Mouse (Mus musculus): Measurements from ENCODE around the gene Lrch1. TPM values are rescaled to one million over a fixed set of nuclear protein-coding genes. Genes with fewer than 3 reads are reported as not detected.

Lrch1 gene
- polyA plus RNA-seq, 1 experiment, result 64.7 TPM

GRCm38 (mm10) chr14:74846668-74847067 lies 101.0 kb downstream of the Lrch1 start:
- peak overlapping the region; percentile 37; the same call in 1 of the 2 replicates for H3K27ac ChIP-seq (ENCODE audit: insufficient read depth, low read depth, low read length)
- 37% methylated on average over 5 of the region's 5 CpGs for WGBS

GRCm38 (mm10) chr14:74845661-74846274 lies 101.9 kb downstream of the Lrch1 start:
- TF ChIP-seq CTCF (IDR thresholded peaks at IDR 0.05; ENCODE audit: insufficient read depth, low read depth, low read length) (no peak), POLR2A (IDR thresholded peaks at IDR 0.05; ENCODE audit: insufficient read depth, low read depth, low read length) (no peak)
- Histone ChIP-seq H3K4me1 (ENCODE audit: control insufficient read depth, insufficient read depth, low read length) (peaks cover 6% of the 10 kb centered on the region), H3K4me3 (ENCODE audit: insufficient read depth, low read depth, low read length) (no peak overlapping the region), H3K27ac (ENCODE audit: insufficient read depth, low read depth, low read length) (no peak overlapping the region)
- 64% methylated on average over 2 of the region's 2 CpGs for WGBS

More at GRCm38 (mm10) chr14:74846668-74847067, 101.0 kb downstream of the Lrch1 start:
- no peak overlapping the region for H3K4me3 ChIP-seq (ENCODE audit: insufficient read depth, low read depth, low read length)
- peaks cover 9% of the 10 kb centered on the region for H3K4me1 ChIP-seq (ENCODE audit: control insufficient read depth, insufficient read depth, low read length)
- TF ChIP-seq CTCF (IDR thresholded peaks at IDR 0.05; ENCODE audit: insufficient read depth, low read depth, low read length) (no peak), POLR2A (IDR thresholded peaks at IDR 0.05; ENCODE audit: insufficient read depth, low read depth, low read length) (no peak)

- Histone ChIP-seq H3K4me3 (ENCODE audit: insufficient read depth, low read depth, low read length) (no peak overlapping the region), H3K27ac (ENCODE audit: insufficient read depth, low read depth, low read length) (no peak overlapping the region), H3K4me1 (ENCODE audit: control insufficient read depth, insufficient read depth, low read length) (peaks cover 7% of the 10 kb centered on the region)
- 90% methylated on average over 2 of the region's 2 CpGs for WGBS
- TF ChIP-seq CTCF (IDR thresholded peaks at IDR 0.05; ENCODE audit: insufficient read depth, low read depth, low read length) (no peak), POLR2A (IDR thresholded peaks at IDR 0.05; ENCODE audit: insufficient read depth, low read depth, low read length) (no peak)
Measured at GRCm38 (mm10) chr14:74841708-74842107, 106.0 kb downstream of the Lrch1 start.

GRCm38 (mm10) chr14:74841297-74841696 lies 106.4 kb downstream of the Lrch1 start:
- Histone ChIP-seq H3K4me1 (ENCODE audit: control insufficient read depth, insufficient read depth, low read length) (peaks cover 7% of the 10 kb centered on the region), H3K4me3 (ENCODE audit: insufficient read depth, low read depth, low read length) (no peak overlapping the region), H3K27ac (ENCODE audit: insufficient read depth, low read depth, low read length) (no peak overlapping the region)
- 89% methylated on average over 3 of the region's 3 CpGs for WGBS
- TF ChIP-seq CTCF (IDR thresholded peaks at IDR 0.05; ENCODE audit: insufficient read depth, low read depth, low read length), result no peak
- TF ChIP-seq POLR2A (IDR thresholded peaks at IDR 0.05; ENCODE audit: insufficient read depth, low read depth, low read length), result no peak

GRCm38 (mm10) chr14:74840820-74841219 lies 106.9 kb downstream of the Lrch1 start:
- H3K4me1 ChIP-seq (ENCODE audit: control insufficient read depth, insufficient read depth, low read length), result peaks cover 7% of the 10 kb centered on the region
- no peak for TF ChIP-seq CTCF (IDR thresholded peaks at IDR 0.05; ENCODE audit: insufficient read depth, low read depth, low read length)
- TF ChIP-seq POLR2A (IDR thresholded peaks at IDR 0.05; ENCODE audit: insufficient read depth, low read depth, low read length), result no peak
- H3K27ac ChIP-seq (ENCODE audit: insufficient read depth, low read depth, low read length), result no peak overlapping the region
- H3K4me3 ChIP-seq (ENCODE audit: insufficient read depth, low read depth, low read length), result no peak overlapping the region
- WGBS, result 36% methylated on average over 3 of the region's 3 CpGs

- no peak overlapping the region for H3K27ac ChIP-seq (ENCODE audit: insufficient read depth, low read depth, low read length)
- 71% methylated on average over 2 of the region's 2 CpGs for WGBS
- H3K4me3 ChIP-seq (ENCODE audit: insufficient read depth, low read depth, low read length), result no peak overlapping the region
- peaks cover 4% of the 10 kb centered on the region; the same call in 1 of the 2 replicates for H3K4me1 ChIP-seq (ENCODE audit: control insufficient read depth, insufficient read depth, low read length)
- no peak for TF ChIP-seq CTCF (IDR thresholded peaks at IDR 0.05; ENCODE audit: insufficient read depth, low read depth, low read length)
- TF ChIP-seq POLR2A (IDR thresholded peaks at IDR 0.05; ENCODE audit: insufficient read depth, low read depth, low read length), result no peak
Measured at GRCm38 (mm10) chr14:74840328-74840727, 107.3 kb downstream of the Lrch1 start.

GRCm38 (mm10) chr14:74838816-74839215 lies 108.9 kb downstream of the Lrch1 start:
- Histone ChIP-seq H3K4me1 (ENCODE audit: control insufficient read depth, insufficient read depth, low read length) (peaks cover 4% of the 10 kb centered on the region; the same call in 1 of the 2 replicates), H3K27ac (ENCODE audit: insufficient read depth, low read depth, low read length) (no peak overlapping the region), H3K4me3 (ENCODE audit: insufficient read depth, low read depth, low read length) (no peak overlapping the region)
- WGBS, result 73% methylated on average over 7 of the region's 7 CpGs
- TF ChIP-seq CTCF (IDR thresholded peaks at IDR 0.05; ENCODE audit: insufficient read depth, low read depth, low read length) (no peak), POLR2A (IDR thresholded peaks at IDR 0.05; ENCODE audit: insufficient read depth, low read depth, low read length) (no peak)

- Histone ChIP-seq H3K4me1 (ENCODE audit: control insufficient read depth, insufficient read depth, low read length) (peaks cover 2% of the 10 kb centered on the region; the same call in 1 of the 2 replicates), H3K4me3 (ENCODE audit: insufficient read depth, low read depth, low read length) (no peak overlapping the region), H3K27ac (ENCODE audit: insufficient read depth, low read depth, low read length) (no peak overlapping the region)
- 78% methylated on average over 1 of the region's 1 CpGs for WGBS
- TF ChIP-seq CTCF (IDR thresholded peaks at IDR 0.05; ENCODE audit: insufficient read depth, low read depth, low read length) (no peak), POLR2A (IDR thresholded peaks at IDR 0.05; ENCODE audit: insufficient read depth, low read depth, low read length) (no peak)
Measured at GRCm38 (mm10) chr14:74835010-74835409, 112.7 kb downstream of the Lrch1 start.

- Histone ChIP-seq H3K27ac (ENCODE audit: insufficient read depth, low read depth, low read length) (no peak overlapping the region), H3K4me3 (ENCODE audit: insufficient read depth, low read depth, low read length) (no peak overlapping the region), H3K4me1 (ENCODE audit: control insufficient read depth, insufficient read depth, low read length) (peaks cover 2% of the 10 kb centered on the region; the same call in 1 of the 2 replicates)
- TF ChIP-seq POLR2A (IDR thresholded peaks at IDR 0.05; ENCODE audit: insufficient read depth, low read depth, low read length) (no peak), CTCF (IDR thresholded peaks at IDR 0.05; ENCODE audit: insufficient read depth, low read depth, low read length) (no peak)
- 100% methylated on average over 1 of the region's 1 CpGs for WGBS
Measured at GRCm38 (mm10) chr14:74834215-74834614, 113.5 kb downstream of the Lrch1 start.
